Mouse (Mus musculus) urinary bladder, postnatal 14 days (tissue): ENCODE measurements around the gene Mapkapk5.

ENCODE experiments used
- DNase-seq: peaks from one replicate; pipeline ENCODE4 v3.0.0; 2021; ENCODE audit warnings: low spot score

Mapkapk5 gene

DNA sequence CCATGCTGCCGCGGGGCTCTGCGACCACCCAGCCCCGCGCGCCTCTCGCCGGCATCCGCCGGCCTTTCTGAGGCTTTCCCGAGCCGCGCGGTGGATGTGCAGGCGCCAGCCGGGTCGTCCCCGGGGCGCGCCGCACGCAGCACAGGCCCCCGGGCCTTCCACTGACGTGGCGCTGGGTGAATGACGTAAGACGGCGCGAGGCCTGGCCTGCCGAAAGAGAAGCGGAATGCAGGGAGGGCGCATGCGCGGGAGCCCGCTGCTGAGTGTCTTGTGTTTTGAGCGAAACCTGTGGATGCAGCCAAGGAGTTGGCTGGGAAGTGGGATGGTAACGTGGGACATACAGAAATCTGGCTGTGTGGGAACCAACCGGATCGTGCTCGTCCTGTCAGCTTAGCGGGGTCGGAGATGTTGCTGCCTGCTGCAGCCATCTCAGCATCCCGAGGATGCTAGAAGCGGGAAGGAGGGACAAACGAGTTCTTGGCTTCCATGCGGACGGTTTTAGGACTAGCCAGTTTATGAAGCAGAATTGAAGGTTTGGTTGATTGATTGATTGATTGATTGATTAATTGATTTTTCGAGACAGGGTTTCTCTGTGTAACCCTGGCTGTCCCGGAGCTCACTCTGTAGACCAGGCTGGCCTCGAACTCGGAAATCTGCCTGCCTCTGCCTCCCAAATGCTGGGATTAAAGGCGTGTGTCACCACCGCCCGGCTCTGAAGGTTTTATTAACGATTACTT is at the start of gene Mapkapk5:
TSS of gene Mapkapk5 (minus strand) at position 113 of the 737 bp plus-strand sequence.
- DNase-seq, result peak; percentile 97

- no peak for DNase-seq
Measured at GRCm38 (mm10) chr5:121594714-121595313, 49.1 kb upstream of the Mapkapk5 start.

GRCm38 (mm10) chr5:121593451-121594401 is 48.0 kb upstream of the Mapkapk5 start, which contains the start of gene Aldh2:
Aldh2 (minus strand) TSS chr5:121593824.
- DNase-seq, result peak; percentile 87

GRCm38 (mm10) chr5:121592816-121593407 is 47.2 kb upstream of the Mapkapk5 start:
- no peak for DNase-seq

GRCm38 (mm10) chr5:121592064-121592815 is 46.5 kb upstream of the Mapkapk5 start:
- no peak for DNase-seq

DNA sequence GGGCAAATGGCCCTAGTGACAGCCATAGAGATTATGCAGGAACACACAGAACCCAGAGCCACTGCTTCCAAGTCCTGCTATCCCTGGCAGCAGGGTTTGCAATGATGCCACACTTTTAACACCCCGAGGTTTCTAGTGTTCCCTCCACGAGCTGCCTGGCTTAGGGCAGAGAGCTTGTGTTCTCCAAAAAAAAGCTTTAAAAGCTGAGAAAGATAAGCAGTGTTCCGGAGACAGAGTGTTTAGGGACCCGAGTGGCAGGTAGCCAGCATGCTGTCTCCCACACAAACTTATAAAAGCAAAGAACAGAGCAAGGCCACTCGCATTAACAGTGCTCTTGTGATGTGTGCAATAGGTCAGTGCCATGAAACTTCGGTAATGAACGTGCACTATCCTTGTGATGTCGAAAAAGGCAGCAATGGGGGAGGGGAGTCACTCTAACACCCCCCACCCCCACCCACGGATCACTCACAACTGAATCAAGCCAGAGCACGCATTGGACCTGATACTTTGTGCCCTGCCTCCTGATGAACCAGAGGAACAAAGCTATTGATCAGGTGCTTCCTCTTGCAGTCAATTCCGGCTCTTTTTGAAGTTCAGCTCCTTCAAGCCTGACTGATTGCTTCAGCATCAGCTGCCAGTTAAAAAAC is 45.8 kb upstream of the Mapkapk5 start:
- peak; percentile 33 for DNase-seq

- DNase-seq, result no peak
Measured at GRCm38 (mm10) chr5:121589928-121590327, 44.2 kb upstream of the Mapkapk5 start.

GRCm38 (mm10) chr5:121586400-121587039 is 40.8 kb upstream of the Mapkapk5 start:
- peak; percentile 55 for DNase-seq

DNA sequence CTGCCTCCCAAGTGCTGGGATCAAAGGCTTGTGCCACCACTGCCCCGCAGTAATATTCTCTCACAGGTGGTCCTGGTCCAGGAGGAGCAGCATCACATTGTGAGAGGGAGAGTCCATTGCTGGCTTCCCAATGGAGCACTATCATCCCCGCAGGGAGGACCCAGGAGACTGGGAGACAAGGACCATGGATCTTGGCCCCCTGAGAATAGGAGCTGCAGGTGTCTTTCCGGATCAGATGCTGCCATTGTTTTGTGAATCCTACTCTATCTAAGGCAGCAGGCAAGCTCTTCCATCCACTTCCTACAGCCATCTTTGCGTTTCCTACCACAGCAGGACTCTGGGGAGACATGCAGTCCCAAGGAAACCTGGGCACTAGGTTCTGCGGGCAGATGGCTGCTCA is 40.0 kb upstream of the Mapkapk5 start:
- no peak for DNase-seq

GRCm38 (mm10) chr5:121585005-121585404 is 39.3 kb upstream of the Mapkapk5 start:
- no peak for DNase-seq

DNA sequence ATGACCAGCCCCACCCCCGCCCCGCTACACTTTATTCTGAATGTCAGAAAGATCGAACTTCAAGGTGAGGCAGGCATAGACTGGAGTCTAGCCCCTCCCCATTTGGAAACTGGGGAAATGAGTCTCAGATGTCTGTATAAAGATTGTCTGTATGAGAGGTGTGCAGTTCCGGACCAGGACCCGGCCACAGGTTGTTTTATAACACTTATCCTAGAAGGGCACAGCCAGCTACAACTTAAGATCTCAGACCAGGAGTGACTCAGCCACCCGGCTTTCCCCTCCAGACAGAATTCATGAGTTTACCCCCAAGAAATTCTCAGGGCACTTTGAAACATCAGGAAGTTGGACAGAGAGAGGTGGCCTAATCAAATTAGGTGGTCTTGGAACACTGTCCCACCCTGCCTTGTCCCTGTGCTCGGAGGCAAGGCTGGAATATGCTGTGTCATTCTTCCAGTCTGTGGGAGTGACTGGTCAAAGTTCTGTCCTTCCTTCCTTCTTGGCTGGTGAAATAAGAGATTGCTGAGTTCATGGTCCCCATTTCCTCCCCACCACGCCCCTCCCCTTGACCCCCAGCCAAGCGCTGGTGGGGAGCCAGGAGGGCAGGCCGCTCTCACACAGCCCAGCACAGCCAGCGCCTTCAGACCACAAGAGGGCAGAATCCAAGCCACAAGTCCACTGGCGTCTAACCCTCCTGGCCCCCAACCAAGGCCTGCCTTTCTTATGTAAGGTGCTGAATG is 38.2 kb upstream of the Mapkapk5 start:
- DNase-seq, result peak; percentile 93

DNA sequence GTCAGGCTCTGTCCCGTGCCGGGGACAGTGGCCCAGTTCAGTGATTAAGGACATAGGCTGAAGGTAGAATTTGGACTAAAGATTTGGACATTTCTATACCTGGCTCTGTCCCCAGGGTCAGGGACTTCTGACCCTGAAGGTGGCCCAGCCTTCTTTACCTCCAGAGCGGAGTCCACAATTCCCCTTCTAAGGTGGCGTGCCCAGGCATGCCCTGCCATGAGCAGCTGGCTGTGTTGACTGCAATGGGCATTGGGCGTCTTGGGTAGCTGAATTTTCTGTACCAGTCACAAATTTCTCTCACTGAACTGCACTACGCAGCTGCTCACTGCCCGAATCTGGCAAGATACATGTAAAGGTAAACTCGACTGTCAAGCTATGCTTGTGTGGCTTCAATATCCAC is 36.2 kb upstream of the Mapkapk5 start:
- DNase-seq, result no peak

GRCm38 (mm10) chr5:121576927-121577488 is 31.3 kb upstream of the Mapkapk5 start:
- no peak for DNase-seq

- DNase-seq, result no peak
Measured at GRCm38 (mm10) chr5:121575867-121576266, 30.2 kb upstream of the Mapkapk5 start.

GRCm38 (mm10) chr5:121574145-121574544 is 28.4 kb upstream of the Mapkapk5 start:
- no peak for DNase-seq

- no peak for DNase-seq
Measured at GRCm38 (mm10) chr5:121570787-121571186, 25.1 kb upstream of the Mapkapk5 start.

- DNase-seq, result no peak
Measured at GRCm38 (mm10) chr5:121569881-121570420, 24.2 kb upstream of the Mapkapk5 start.

DNA sequence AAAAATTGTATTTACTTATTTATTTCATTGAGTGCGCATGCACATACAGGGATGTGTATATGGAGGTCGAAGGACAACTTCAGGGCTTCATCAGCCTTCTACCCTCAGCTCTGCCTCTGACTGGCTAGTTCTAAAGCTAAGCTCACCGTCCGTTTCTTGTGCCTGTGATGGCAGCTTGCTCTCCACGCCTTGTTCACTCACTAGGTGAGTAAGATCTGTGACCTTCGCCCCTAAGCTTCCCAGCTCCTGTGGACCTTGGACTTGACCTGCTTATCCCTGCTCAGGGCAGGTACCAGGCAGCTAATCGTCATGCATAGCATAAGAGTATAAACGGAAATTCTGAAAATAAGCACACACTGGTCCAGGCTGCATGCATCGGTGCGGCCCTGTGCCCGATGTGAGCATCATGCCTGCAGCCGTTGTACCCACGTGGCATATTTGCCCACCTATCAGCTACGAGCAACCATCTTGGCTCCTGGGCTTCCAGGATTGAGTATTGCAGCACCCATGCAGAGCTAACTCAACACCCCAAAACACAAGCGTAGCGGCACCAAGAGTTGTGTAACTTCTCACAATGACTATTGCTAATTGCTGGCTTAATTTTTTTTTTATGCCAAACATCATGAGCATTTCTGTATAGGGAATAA is 20.5 kb upstream of the Mapkapk5 start:
- no peak for DNase-seq
